Mouse (Mus musculus) hindbrain, postnatal 0 days (tissue): ENCODE results near the gene Cacfd1. TPM values are rescaled to one million over a fixed set of nuclear protein-coding genes. Genes with fewer than 3 reads are reported as not detected.

Source experiments
- ATAC-seq: fragments of 200-750 bp; cut with Nextera tagmentation; 2 replicates; pipeline ENCODE4 v1.8.0; 2017; ENCODE audit warnings: mild to moderate bottlenecking, moderate TSS enrichment, moderate library complexity
- DNase-seq: peaks from one replicate; pipeline ENCODE4 v3.0.0-alpha.2; 2015; ENCODE audit warnings: low spot score
- H3K27ac ChIP-seq: fragments of 300-500 bp; sonication (generic); 2 replicates; pipeline ENCODE4 v1.5.1; 2014; ENCODE audit warnings: mild to moderate bottlenecking
- H3K27me3 ChIP-seq: fragments of 300-500 bp; sonication (generic); 2 replicates; pipeline ENCODE4 v1.6.1; 2014; ENCODE audit warnings: low read length, mixed read lengths; ENCODE audit not compliant: insufficient read depth
- H3K36me3 ChIP-seq: fragments of 300-500 bp; sonication (generic); 2 replicates; pipeline ENCODE4 v1.6.1; 2014; ENCODE audit warnings: low read length, mixed read lengths; ENCODE audit not compliant: insufficient read depth
- H3K4me1 ChIP-seq: fragments of 300-500 bp; sonication (generic); 2 replicates; pipeline ENCODE4 v1.6.1; 2014; ENCODE audit warnings: antibody characterized with exemption, low read length, mixed read lengths; ENCODE audit not compliant: insufficient read depth
- H3K4me2 ChIP-seq: fragments of 300-500 bp; sonication (generic); 2 replicates; pipeline ENCODE4 v1.6.1; 2014; ENCODE audit warnings: low read depth, mild to moderate bottlenecking, low read length, moderate library complexity, mixed read lengths
- H3K4me3 ChIP-seq: fragments of 300-500 bp; sonication (generic); 2 replicates; pipeline ENCODE4 v1.5.1; 2014; ENCODE audit warnings: low read length
- H3K9ac ChIP-seq: fragments of 300-500 bp; sonication (generic); replicated peaks from 2 replicates; pipeline ENCODE4 v1.6.1; 2014; ENCODE audit warnings: mild to moderate bottlenecking, low read length, moderate library complexity, mixed read lengths
- H3K9me3 ChIP-seq: fragments of 300-500 bp; sonication (generic); 2 replicates; pipeline ENCODE4 v1.6.1; 2016; ENCODE audit warnings: low read length, mixed read lengths
- CTCF ChIP-seq: IDR thresholded peaks from 2 replicates; pipeline ENCODE4 v1.5.1; 2016; ENCODE audit warnings: antibody characterized with exemption, control low read depth, low read depth
- whole genome bisulfite sequencing: fragments of 180-500 bp; shearing (Covaris S2); extraction: QIAGEN DNeasy Blood & Tissue Kit; methylation state at CpG from one replicate; pipeline ENCODE4 v1.1.7; 2014; 5-methylcytosine and 5-hydroxymethylcytosine counted together
- polyA plus RNA-seq: library from polyadenylated mRNA; unstranded; fragments of >200 nt; fragmentation: Nextera tagmentation; extraction: Ambion mirVana; gene quantifications from 2 replicates; pipeline ENCODE4 v1.2.1, GENCODE M21; 2015
- total RNA-seq: library from RNA; depleted of rRNA; stranded (reverse); fragments of >200 nt; gene quantifications from 2 replicates; pipeline ENCODE4 v1.2.3, GENCODE M21; 2014

Gene Cacfd1
- total and polyA plus RNA-seq, 2 experiments from 2014 or later = 50.1 to 90.6 TPM

DNA sequence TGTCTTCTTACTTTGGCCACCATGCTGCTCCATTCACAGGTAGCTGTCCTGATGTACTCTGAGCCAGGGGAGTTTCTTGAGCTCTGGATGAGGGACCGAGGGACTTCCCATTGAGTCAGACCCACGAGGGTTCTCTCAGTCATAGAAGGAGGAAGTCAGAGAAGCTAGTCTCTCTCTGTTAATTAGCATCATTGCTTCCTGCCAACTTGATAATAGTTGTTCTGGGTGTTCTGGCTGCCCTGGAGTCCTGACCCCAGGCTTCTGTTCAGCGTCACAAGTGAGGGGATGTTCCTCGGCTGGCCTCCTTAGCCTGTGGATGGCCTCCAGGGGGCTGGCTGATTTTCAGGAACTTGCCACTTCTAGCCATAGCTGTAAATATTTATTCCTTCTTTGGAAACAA, 35.8 kb upstream of the Cacfd1 start:
- Histone ChIP-seq H3K9me3 (no peaks in the 10 kb centered on the region), H3K4me2 (no peak overlapping the region), H3K9ac (no peak overlapping the region), H3K36me3 (no peaks in the 10 kb centered on the region), H3K4me3 (no peak overlapping the region), H3K27me3 (no peaks in the 10 kb centered on the region), H3K4me1 (no peaks in the 10 kb centered on the region), H3K27ac (no peak overlapping the region)
- DNase-seq = no peak
- no peak for TF ChIP-seq CTCF
- ATAC-seq = no peak
- 60% methylated on average over 4 of the region's 4 CpGs for WGBS

DNA sequence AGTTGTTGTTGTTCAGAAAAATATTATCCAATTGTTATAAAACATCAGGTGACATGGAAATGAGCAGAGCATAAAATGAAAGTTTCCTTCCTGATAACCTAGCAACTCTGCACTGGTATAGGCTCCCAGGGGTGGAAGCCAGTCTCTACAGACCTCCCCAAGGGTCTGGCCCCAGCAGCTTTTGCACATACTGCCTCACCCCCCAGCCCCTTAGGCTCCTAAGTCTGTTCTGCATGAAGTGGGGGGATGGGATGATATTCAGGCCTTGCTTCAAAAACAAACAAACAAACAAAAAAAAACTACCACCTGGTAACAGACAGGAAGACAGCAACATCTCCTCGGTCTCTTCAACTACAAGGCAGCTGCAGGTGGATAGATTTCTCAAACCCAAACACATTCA, 29.4 kb upstream of the Cacfd1 start:
- H3K9me3 ChIP-seq = no peaks in the 10 kb centered on the region
- H3K4me3 ChIP-seq = no peak overlapping the region
- no peak for DNase-seq
- no peak for ATAC-seq
- TF ChIP-seq CTCF = no peak
- no peaks in the 10 kb centered on the region for H3K36me3 ChIP-seq
- H3K27me3 ChIP-seq = no peaks in the 10 kb centered on the region
- H3K4me2 ChIP-seq = no peak overlapping the region
- no peak overlapping the region for H3K27ac ChIP-seq
- WGBS = 71% methylated on average over 1 of the region's 1 CpGs
- H3K9ac ChIP-seq = no peak overlapping the region
- H3K4me1 ChIP-seq = no peaks in the 10 kb centered on the region

DNA sequence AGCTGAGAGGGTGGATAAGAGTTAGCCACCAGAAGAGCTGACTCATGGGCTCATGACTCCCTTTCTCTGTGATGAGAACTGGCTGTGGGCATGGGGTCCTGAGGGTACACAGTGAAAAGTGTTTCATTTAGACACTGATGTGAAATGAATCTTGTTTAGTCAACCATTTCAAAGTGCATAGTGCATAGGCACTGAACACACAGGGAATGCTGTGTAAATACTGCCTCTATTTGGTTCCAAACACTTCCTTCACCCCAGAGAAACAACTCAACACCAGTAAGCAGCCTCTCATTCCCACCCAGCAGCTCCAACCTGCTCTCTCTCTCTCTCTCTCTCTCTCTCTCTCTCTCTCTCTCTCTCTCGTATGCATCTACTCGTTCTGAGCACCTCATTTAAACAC, 25.5 kb upstream of the Cacfd1 start:
- ATAC-seq (no peak), DNase-seq (no peak)
- Histone ChIP-seq H3K4me1 (no peaks in the 10 kb centered on the region), H3K9me3 (no peaks in the 10 kb centered on the region), H3K27me3 (no peaks in the 10 kb centered on the region), H3K4me3 (no peak overlapping the region), H3K27ac (no peak overlapping the region), H3K4me2 (no peak overlapping the region), H3K9ac (no peak overlapping the region), H3K36me3 (no peaks in the 10 kb centered on the region)
- TF ChIP-seq CTCF = no peak
- 70% methylated on average over 2 of the region's 2 CpGs for WGBS

DNA sequence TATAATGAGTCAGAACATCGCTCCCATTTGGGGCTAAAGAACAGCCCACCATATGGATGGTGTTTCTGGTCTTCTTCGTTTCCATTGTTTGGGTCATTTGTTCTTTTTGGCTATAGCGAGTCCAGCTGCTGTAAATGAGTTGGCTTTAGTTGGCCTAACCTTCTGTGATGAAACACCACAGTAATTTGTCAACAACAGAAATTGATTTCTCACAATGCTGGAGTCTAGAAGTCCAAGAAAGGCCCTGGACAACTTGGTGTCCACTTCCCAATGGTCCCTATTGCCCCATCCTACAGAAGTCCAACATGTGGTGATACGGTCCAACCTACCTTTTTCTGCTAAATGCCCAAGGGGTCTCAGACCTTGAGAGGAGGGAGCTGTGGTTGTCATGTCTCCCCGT, 25.1 kb upstream of the Cacfd1 start:
- H3K27me3 ChIP-seq = no peaks in the 10 kb centered on the region
- ATAC-seq (no peak), DNase-seq (no peak)
- no peak overlapping the region for H3K4me2 ChIP-seq
- H3K36me3 ChIP-seq = no peaks in the 10 kb centered on the region
- WGBS = 84% methylated on average over 5 of the region's 5 CpGs
- no peak for TF ChIP-seq CTCF
- no peak overlapping the region for H3K9ac ChIP-seq
- H3K4me3 ChIP-seq = no peak overlapping the region
- H3K27ac ChIP-seq = no peak overlapping the region
- H3K9me3 ChIP-seq = no peaks in the 10 kb centered on the region
- H3K4me1 ChIP-seq = no peaks in the 10 kb centered on the region

DNA sequence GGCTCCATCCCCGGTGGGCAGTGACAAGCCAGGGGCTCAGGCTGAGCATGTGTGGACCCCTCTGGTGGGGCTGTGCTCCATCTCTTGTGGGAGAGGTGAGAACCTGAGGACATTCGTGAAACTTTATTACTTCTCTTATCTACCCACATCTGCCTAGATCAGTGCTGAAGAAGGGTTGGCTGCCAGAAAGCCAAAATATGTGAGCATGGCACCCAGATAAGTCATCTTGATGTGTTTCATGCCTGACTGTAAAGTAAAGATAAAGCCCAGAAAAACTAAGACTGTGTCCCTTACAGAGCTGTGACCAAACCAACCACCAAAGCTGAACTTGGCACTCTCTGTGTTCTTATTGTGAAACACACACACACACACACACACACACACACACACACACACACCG, 15.8 kb upstream of the Cacfd1 start:
- H3K27ac ChIP-seq = no peak overlapping the region
- H3K9ac ChIP-seq = no peak overlapping the region
- TF ChIP-seq CTCF = no peak
- WGBS = 84% methylated on average over 3 of the region's 3 CpGs
- no peaks in the 10 kb centered on the region for H3K4me1 ChIP-seq
- H3K9me3 ChIP-seq = no peaks in the 10 kb centered on the region
- no peaks in the 10 kb centered on the region for H3K27me3 ChIP-seq
- H3K4me3 ChIP-seq = no peak overlapping the region
- H3K4me2 ChIP-seq = no peak overlapping the region
- ATAC-seq (no peak), DNase-seq (no peak)
- no peaks in the 10 kb centered on the region for H3K36me3 ChIP-seq

DNA sequence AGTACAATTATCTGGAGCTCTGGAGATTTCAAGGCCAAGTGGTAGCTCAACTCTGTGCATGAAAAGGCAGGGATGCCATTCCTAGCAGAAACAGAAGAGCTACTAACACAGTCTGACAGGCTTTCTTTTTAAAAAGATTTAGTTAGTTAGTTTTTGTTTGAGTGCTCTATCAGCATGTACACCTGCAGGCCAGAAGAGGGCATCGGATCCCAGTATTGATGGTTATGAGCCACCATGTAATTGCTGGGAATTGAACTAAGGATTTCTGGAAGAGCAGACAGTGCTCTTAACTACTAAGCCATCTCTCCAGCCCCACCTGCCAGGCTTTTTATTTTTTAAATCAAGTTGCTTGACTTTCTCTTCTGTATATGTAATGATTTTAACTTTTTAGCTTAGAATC, 12.2 kb upstream of the Cacfd1 start:
- H3K27me3 ChIP-seq = no peaks in the 10 kb centered on the region
- no peak overlapping the region for H3K4me2 ChIP-seq
- no peak overlapping the region for H3K9ac ChIP-seq
- TF ChIP-seq CTCF = peak; percentile 18
- no peak overlapping the region for H3K4me3 ChIP-seq
- H3K36me3 ChIP-seq = no peaks in the 10 kb centered on the region
- H3K9me3 ChIP-seq = no peaks in the 10 kb centered on the region
- H3K4me1 ChIP-seq = no peaks in the 10 kb centered on the region
- H3K27ac ChIP-seq = no peak overlapping the region
- ATAC-seq = no peak
- 96% methylated on average over 1 of the region's 1 CpGs for WGBS
- DNase-seq = no peak

DNA sequence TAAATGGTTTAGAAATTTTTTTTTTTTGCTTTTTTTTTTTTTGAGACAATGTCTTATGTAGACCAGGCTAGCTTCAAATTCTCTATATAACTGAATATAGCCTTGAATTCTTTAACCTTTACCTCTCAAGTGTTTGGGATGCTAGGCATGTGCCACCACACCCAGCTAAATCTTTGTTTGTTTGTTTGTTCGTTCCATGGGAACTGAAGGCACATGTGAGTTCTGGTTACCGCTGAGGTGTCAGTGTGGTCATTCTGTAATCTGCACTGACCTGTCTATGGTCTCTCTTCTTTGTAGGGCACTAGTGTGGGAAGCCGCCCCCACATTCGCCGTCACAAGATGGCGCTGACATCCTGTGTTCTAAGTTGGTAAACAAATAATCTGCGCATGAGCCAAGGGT, 11.7 kb upstream of the Cacfd1 start:
- Histone ChIP-seq H3K4me1 (no peaks in the 10 kb centered on the region), H3K27me3 (no peaks in the 10 kb centered on the region), H3K9ac (no peak overlapping the region), H3K9me3 (no peaks in the 10 kb centered on the region), H3K4me3 (no peak overlapping the region), H3K4me2 (no peak overlapping the region), H3K27ac (no peak overlapping the region), H3K36me3 (no peaks in the 10 kb centered on the region)
- DNase-seq (no peak), ATAC-seq (no peak)
- no peak for TF ChIP-seq CTCF
- 91% methylated on average over 7 of the region's 7 CpGs for WGBS

DNA sequence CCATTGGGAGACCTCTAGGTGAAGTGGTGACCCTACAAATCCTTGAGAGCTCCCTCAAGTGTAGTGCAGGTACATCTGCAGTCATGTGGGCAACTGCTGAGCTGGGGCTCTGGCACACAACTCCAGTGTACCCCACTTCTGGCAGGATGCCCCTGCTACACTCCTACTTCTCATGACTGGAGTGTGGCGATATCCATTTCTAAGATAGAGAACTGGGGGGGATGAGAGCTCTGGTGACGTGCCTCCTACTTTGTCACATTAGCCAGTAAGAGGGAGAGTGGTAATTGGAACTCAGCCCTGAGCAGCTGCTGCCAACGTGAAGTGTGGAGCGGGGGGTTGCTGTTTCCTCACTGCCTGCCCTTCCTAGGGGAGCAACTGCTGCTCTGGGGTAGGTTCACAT, 3.5 kb upstream of the Cacfd1 start:
- Histone ChIP-seq H3K9me3 (no peaks in the 10 kb centered on the region), H3K4me3 (no peak overlapping the region), H3K4me1 (peaks cover 13% of the 10 kb centered on the region), H3K9ac (no peak overlapping the region), H3K36me3 (no peaks in the 10 kb centered on the region), H3K27ac (no peak overlapping the region), H3K4me2 (no peak overlapping the region), H3K27me3 (no peaks in the 10 kb centered on the region)
- ATAC-seq (no peak), DNase-seq (no peak)
- 57% methylated on average over 4 of the region's 4 CpGs for WGBS
- TF ChIP-seq CTCF = no peak
